Mouse (Mus musculus) testis, postnatal 14 days (tissue): ENCODE measurements around the gene Csnk1e.
"Not testable (repeated sequence)": the region's sequence is repeated elsewhere in the genome, so short reads cannot be mapped to it uniquely, and the experiment has no call there.

Experiments used
- DNase-seq: peaks from one replicate; pipeline ENCODE4 v3.0.0; 2021; ENCODE audit warnings: low spot score

The Csnk1e gene

DNA sequence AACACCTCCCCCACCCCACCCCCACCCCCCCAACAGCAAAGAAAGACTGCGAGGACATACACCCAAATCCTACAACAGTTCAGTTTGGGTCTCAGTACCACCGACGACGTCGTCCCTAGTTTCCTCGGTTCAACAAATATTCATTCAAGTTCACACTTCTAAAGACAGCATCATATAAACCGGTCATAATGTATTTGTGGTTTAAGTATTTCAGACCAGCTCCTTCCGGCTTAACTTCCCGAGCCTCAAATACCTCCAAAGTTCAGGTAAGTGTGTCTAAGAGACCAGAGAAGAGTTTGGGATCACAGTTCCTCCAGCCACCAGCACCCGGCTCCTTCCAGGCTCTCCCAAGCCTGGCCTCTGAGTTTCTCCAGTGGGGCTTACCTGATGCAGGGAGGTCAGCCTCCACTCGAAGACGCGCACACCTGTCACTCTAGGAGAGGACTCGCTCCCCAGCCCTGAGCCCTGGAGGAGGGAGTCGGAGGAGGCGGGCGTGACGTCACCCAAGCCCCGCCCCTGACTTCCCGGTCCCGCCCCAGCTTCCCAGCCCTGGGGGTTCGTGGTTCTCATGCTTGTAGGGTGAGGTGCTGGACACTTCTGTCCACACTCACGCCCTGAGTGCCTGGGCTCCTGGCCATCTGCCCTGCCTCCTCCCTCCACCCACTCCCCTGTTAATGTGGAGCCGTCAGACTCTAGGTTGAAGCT, at the start of gene Csnk1e:
Gene Csnk1e, minus strand, starts transcription at position 461 of the 705 bp plus-strand sequence.
- DNase-seq = peak; percentile 54

DNA sequence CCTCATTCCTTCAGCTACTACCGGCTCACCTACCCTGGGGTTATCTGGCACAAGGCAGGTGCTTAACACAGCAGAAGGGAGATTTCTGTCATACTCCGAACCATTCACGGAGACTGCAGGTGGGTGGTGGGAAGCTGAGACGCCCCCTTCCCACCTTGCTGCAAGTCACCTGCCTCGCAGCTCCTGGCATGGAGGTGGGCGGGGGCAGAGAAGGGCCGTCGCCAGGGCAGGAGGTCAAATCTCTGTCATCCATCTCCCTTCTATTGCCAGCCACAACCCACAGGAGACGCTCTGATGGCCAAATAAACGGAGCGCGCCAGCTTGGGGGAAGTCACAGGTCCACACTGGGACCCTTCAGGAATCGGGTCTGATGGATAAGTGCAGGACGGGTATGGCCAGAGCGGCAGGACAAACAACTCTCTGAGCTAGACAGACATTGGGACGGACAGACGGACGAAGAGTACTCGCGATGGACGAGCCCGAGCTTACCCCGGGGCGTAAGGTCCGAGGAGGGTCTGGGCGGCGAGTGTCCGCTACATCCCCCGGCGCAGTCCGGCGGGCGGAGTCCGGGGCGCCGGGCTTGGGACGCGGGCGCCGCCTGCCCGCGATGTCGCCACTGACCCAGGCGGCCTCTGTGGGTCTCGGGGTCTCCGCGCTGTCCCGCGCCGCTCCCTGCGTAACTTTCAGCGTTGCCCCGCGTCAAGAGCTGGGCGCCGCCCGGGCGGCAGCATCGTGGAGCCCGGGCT, 49.5 kb upstream of the Csnk1e start, which contains the start of gene Kcnj4:
Gene Kcnj4, minus strand, starts transcription at position 535 of the 746 bp plus-strand sequence.
- DNase-seq = no peak

DNA sequence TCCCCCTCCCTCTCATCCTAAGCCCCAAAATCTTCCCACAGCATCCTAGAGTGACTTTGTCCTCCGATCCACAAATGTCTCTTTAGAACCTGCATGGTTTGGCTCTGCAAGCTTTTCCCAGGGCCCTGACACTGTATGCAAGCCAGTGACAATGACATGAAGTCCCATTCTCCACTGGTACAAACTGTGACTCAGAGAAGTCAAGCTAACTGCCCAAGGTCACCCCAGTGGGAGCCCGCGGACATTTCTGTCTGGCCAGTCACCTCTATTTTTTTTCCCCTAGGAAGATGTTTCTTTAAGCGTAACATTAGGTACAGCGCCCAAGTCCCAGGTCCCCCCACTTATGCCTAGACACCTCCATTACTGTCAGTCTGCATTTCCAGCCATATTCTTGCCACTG, 48.1 kb upstream of the Csnk1e start:
- DNase-seq = no peak

DNA sequence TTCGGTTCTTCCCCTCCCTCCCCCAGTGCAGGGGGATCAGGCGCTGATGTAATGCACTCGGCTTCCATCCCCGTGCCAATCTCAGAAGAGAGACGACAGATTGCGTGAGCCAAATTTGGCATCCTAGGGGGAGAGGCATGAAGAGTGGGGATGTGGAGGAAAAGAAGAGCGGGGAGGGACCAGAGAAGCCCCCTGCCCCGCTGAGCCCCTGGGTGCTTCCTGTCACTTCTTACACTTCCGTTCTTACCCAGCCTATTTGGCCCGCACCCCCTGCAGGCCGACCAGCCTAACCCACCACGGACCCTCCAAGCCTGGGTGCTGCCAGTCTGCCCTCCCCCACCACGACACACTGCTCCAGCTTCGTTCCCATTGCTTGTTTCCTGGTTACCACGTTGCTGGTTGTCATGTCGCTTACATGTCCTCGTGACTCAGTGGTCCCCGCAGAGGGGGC, 47.5 kb upstream of the Csnk1e start:
- no peak for DNase-seq

GRCm38 (mm10) chr15:79500110-79500509, 44.7 kb upstream of the Csnk1e start:
- no peak for DNase-seq

DNA sequence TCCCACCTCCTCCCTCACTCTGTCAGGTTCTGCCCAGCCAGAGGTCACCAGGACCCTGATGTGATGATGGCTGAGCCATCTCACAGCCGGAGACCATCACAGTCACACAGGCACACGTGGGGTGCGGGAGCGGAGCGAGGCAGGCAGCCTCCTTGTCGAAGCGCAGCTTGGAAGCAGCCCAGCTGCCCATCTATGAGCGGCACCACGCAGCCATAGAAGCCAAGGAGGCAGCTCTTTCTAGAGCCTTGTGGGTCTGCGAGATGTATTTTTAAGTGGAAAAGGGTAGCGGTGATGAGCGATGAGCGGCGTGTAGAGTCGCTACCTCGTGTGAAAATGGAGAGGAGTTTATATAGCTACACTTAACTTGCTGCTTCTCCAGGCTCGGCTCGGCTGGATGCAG, 38.2 kb upstream of the Csnk1e start:
- no peak for DNase-seq

GRCm38 (mm10) chr15:79489463-79489862, 34.1 kb upstream of the Csnk1e start:
- DNase-seq = no peak

- DNase-seq = peak; percentile 49
These were observed 25.9 kb upstream of the Csnk1e start for GRCm38 (mm10) chr15:79481181-79481688.

- no peak for DNase-seq
These were observed 21.9 kb upstream of the Csnk1e start for GRCm38 (mm10) chr15:79477227-79477626.

DNA sequence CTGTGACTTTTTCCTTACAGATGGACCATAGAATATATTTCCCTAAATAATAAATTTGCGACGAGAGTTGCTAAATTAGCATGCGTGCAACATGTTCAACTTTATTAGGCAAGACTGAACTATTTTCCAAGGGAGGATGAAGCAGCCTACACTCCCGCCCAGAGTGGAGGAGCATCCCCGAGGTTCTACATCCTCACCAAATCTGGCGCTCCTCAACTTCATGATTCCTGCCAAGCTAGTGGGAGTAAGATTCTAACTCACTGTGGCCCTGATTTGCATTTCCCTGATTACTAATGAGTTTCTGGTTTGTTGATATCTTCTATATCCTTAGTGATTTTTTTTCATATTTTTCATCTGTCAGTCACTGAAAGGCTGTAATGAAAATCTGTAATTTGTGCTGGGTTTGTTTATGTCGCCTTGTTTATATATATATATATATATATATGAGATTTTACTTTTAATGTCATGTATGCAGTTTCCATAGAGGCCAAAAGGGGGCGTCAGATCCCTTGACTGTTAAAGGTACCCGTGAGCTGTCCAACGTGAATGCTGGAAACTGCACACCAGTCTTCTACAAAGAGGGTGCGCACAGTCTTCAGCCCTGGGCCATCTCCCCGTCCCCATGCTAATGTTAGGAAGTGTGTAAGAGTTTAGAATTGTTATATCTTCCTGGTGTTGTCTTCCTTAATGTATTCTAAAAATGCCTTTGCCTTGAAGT, 18.4 kb upstream of the Csnk1e start:
- no peak for DNase-seq

DNA sequence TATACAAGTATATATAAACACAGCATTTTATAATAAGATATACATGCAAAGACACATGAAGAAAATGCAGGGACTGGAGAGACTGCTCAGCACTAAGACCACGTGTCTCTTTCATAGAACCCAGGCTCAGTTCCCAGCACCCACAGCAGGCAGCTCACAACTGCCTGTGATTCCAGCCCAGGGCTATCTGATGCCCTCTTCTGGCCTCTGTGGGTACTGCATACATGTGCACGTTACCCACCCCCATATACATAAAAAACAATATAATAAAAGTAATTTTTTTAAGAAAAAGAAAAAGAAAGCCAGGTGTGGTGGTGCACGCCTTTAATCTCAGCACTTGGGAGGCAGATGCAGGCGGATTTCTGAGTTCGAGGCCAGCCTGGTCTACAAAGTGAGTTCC, 17.7 kb upstream of the Csnk1e start:
- no peak for DNase-seq

DNA sequence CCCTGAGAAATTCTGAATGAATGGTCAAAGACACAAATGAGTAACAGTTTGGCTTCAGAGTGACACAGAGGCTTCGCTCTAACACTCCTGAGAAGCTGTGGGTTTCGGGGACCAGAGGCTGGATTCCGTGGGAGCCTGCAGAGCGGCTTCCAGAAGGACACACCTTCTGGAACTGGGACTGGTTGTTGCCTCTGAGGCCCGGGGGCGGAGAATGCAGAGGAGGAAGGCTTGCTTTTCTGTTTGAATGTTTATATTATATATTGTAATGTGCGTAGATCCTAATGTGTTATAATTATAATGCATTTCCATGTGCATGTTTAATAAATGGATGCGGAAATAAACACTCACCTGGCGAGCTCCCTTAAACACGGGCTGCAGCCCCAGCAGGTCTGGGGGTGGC, 15.7 kb upstream of the Csnk1e start:
- DNase-seq = no peak

GRCm38 (mm10) chr15:79470583-79470982, 15.2 kb upstream of the Csnk1e start:
- DNase-seq = peak; percentile 74

DNA sequence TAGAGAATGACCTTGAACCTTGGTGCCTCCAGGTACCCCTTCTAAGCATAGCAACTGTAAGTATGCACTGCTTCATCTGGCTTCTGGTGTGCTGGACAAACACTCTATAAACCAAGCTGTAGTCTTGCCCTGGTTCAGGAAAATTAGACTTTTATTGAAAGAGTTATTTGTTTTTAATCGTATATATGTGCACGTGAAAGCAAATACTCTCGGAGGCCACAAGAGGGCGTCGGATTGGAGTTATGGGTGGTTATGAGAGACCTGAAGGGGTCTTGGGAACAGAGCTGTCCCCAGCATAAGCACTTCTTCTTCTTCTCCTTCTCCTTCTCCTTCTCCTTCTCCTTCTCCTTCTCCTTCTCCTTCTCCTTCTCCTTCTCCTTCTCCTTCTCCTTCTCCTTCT, 14.2 kb upstream of the Csnk1e start:
- DNase-seq = no peak

DNA sequence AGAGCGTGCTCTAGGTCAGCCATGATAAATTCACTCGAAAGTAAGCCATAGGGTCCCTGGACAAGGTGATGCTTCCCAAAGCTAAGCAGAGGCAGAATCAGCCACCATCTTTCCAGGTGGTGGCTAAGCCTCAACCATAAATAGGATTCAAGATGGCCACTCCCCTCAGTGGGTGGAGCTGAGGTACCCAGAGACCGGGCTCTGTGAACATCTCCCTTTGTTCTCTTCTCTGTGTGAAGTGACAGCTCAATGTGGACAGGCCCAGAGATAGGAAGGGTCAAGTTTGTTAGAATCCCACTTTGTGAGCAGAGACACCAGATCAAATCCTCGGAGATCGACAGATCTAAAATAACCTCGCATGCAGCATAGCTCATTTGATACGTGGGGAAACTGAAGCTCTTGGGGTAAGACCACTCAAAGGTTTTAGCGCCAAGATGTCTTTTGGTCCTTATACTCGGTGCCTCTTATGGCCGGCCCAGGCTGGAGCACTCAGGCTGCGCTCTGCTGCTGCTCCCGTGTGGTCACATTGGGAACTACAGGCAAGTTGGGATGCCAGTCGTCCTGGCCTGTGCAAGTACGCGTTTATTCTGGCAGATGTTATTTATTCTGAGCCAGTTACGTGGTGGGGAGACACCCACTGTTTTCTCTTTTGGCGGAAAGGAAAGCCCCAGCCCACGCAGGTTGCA, 11.4 kb upstream of the Csnk1e start:
- peak; percentile 74 for DNase-seq

- DNase-seq = no peak
These were observed 1.2 kb upstream of the Csnk1e start for GRCm38 (mm10) chr15:79456546-79456945.

GRCm38 (mm10) chr15:79456104-79456503, 738 bp upstream of the Csnk1e start:
- not testable (repeated sequence) for DNase-seq

- no peak for DNase-seq
These were observed 1.5 kb downstream of the Csnk1e start for GRCm38 (mm10) chr15:79453831-79454230.

DNA sequence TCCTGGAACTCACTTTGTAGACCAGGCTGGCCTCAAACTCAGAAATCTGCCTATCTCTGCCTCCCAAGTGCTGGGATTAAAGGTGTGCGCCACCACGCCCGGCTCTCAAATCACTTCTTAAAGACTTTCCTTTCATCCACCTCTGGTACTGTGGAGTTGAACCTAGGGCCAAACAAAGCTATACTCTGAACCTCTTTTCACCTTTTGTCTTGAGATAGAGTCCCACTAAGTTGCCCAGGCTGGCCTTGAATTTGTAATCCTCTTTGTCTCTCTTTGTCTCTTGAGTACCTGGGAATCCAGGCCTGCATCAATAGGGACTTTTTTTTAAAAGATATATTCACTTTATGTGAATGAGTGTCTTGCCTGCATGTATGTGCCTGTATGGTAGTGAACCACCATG, 7.3 kb downstream of the Csnk1e start:
- DNase-seq = no peak

DNA sequence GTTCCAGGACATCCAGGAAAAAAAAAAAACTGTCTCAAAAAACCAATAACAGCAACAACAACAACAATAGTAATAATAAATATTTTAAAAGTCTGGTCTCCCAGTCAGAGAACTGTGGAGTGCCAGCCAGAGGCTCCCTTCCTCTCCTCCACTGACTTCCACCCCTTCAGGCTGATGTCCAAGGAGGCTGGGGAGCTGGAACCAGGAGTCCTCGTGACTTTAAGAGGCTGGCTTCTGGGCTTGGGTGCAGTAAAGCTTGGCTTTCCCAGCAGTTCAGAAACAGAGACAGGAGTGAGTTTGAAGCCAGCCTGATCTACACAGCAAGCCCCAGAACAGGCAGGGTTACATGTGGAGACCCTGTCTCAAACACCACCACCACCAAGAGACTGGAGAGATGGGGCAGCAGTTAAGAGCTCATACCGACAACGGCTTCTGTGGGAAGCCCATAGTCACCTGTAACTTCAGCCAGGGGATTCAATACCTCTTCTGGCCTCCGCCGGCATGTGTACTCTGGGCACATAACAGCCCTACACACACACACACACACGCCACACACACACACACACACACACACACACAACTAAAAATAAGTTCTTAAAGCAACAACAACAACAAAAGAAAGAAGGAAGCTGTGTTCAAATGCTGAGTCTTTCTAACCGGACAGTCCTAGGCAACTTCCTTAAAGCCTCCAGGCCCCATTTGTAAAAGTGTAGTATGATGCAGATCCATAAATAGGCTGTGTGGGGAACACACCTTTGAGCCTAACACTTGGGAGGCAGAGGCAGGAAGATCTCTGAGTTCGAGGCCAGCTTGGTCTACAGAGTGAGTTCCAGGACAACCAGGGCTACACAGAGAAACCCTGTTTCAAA, 9.3 kb downstream of the Csnk1e start:
- DNase-seq = no peak

GRCm38 (mm10) chr15:79443856-79444410, 11.4 kb downstream of the Csnk1e start:
- DNase-seq = no peak
